Mouse (Mus musculus) NIH3T3 (cell line): ENCODE data around the gene Wasf2.

ENCODE experiments used
- DNase-seq: peaks from one replicate; pipeline ENCODE4 v3.0.0-alpha.2; 2012; ENCODE audit warnings: low read depth

The Wasf2 gene

GRCm38 (mm10) chr4:133202254-133202653 lies 71.9 kb downstream of the Wasf2 start:
- no peak for DNase-seq

GRCm38 (mm10) chr4:133203591-133203990 lies 73.3 kb downstream of the Wasf2 start:
- DNase-seq = no peak

- no peak for DNase-seq
These were observed 74.1 kb downstream of the Wasf2 start for GRCm38 (mm10) chr4:133204379-133204778.

GRCm38 (mm10) chr4:133209366-133209765 lies 79.1 kb downstream of the Wasf2 start:
- peak; percentile 78 for DNase-seq

GRCm38 (mm10) chr4:133210023-133210787 lies 79.9 kb downstream of the Wasf2 start:
- DNase-seq = no peak

GRCm38 (mm10) chr4:133210788-133211390 lies 80.6 kb downstream of the Wasf2 start:
- no peak for DNase-seq

- DNase-seq = no peak
These were observed 81.7 kb downstream of the Wasf2 start, which contains the start of the genes Cd164l2 and Gpr3 for GRCm38 (mm10) chr4:133211751-133212561. Gene Cd164l2, plus strand, starts transcription at chr4:133212131. Gene Gpr3, minus strand, starts transcription at chr4:133212536.

- DNase-seq = peak; percentile 86
These were observed 82.4 kb downstream of the Wasf2 start for GRCm38 (mm10) chr4:133212562-133213267.

GRCm38 (mm10) chr4:133213268-133213590 lies 82.9 kb downstream of the Wasf2 start:
- peak; percentile 63 for DNase-seq

GRCm38 (mm10) chr4:133213661-133214060 lies 83.4 kb downstream of the Wasf2 start:
- DNase-seq = peak; percentile 52

GRCm38 (mm10) chr4:133217641-133218040 lies 87.3 kb downstream of the Wasf2 start:
- peak; percentile 72 for DNase-seq

GRCm38 (mm10) chr4:133218745-133219144 lies 88.4 kb downstream of the Wasf2 start:
- no peak for DNase-seq

- DNase-seq = no peak
These were observed 90.4 kb downstream of the Wasf2 start for GRCm38 (mm10) chr4:133220656-133221055.

- no peak for DNase-seq
These were observed 91.4 kb downstream of the Wasf2 start for GRCm38 (mm10) chr4:133221701-133222100.

GRCm38 (mm10) chr4:133223875-133224274 lies 93.6 kb downstream of the Wasf2 start:
- DNase-seq = no peak

GRCm38 (mm10) chr4:133226073-133226472 lies 95.8 kb downstream of the Wasf2 start:
- peak; percentile 21 for DNase-seq

GRCm38 (mm10) chr4:133227636-133228035 lies 97.3 kb downstream of the Wasf2 start:
- no peak for DNase-seq

GRCm38 (mm10) chr4:133229582-133229981 lies 99.3 kb downstream of the Wasf2 start:
- no peak for DNase-seq

- peak; percentile 73 for DNase-seq
These were observed 103.1 kb downstream of the Wasf2 start for GRCm38 (mm10) chr4:133233285-133233976.

GRCm38 (mm10) chr4:133234771-133235170 lies 104.5 kb downstream of the Wasf2 start:
- DNase-seq = no peak

GRCm38 (mm10) chr4:133235415-133235814 lies 105.1 kb downstream of the Wasf2 start:
- DNase-seq = no peak
